Mouse (Mus musculus) ES-Bruce4 (cell line): ENCODE data around the gene Pappa.

ENCODE experiments used
- CTCF ChIP-seq: IDR thresholded peaks from one replicate; pipeline ENCODE4 v1.8.1; 2011; ENCODE audit warnings: low read depth, low read length
- EP300 ChIP-seq: IDR thresholded peaks from 2 replicates; pipeline ENCODE4 v1.6.1; 2011; ENCODE audit warnings: low read depth, low read length; ENCODE audit not compliant: insufficient read depth
- POLR2A ChIP-seq: IDR thresholded peaks from one replicate; pipeline ENCODE4 v1.8.1; 2011; ENCODE audit warnings: low read length; ENCODE audit not compliant: insufficient read depth

- TF ChIP-seq EP300 (no peak), POLR2A (no peak), CTCF (no peak)
Measured at GRCm38 (mm10) chr4:65299365-65299764, 175.4 kb downstream of the Pappa start.
